Mouse (Mus musculus) heart, embryonic 16.5 days (tissue): ENCODE measurements at regions not wholly inside any gene's neighbourhood (a gene's known extent, or its start where the extent isn't known, plus 50 kb on each side); places are given as distances from the start of the nearest gene placed in this dataset.
"Not testable (repeated sequence)": the region's sequence is repeated elsewhere in the genome, so short reads cannot be mapped to it uniquely, and the experiment has no call there.

Experiments used
- ATAC-seq: fragments of 200-750 bp; cut with Nextera tagmentation; replicated peaks from 2 replicates; pipeline ENCODE4 v1.8.0; 2017; ENCODE audit warnings: moderate number of reproducible peaks; ENCODE audit not compliant: insufficient read depth, low FRiP score; ENCODE audit errors: extremely low read depth
- H3K27ac ChIP-seq: fragments of 300-500 bp; sonication (generic); 2 replicates; pipeline ENCODE4 v1.5.1; 2014; ENCODE audit warnings: mild to moderate bottlenecking, low read length, control low read depth, moderate library complexity
- H3K27me3 ChIP-seq: fragments of 300-500 bp; sonication (generic); 2 replicates; pipeline ENCODE4 v1.6.1; 2014; ENCODE audit warnings: low read length, mixed read lengths; ENCODE audit not compliant: control insufficient read depth, insufficient read depth
- H3K36me3 ChIP-seq: fragments of 300-500 bp; sonication (generic); 2 replicates; pipeline ENCODE4 v1.6.1; 2014; ENCODE audit not compliant: control insufficient read depth, insufficient read depth
- H3K4me1 ChIP-seq: fragments of 300-500 bp; sonication (generic); 2 replicates; pipeline ENCODE4 v1.6.1; 2014; ENCODE audit warnings: low read length, mixed read lengths; ENCODE audit not compliant: control insufficient read depth, insufficient read depth
- H3K4me2 ChIP-seq: fragments of 300-500 bp; sonication (generic); 2 replicates; pipeline ENCODE4 v1.6.1; 2014; ENCODE audit warnings: low read depth, mild to moderate bottlenecking, control low read depth, low read length
- H3K4me3 ChIP-seq: fragments of 300-500 bp; sonication (generic); 2 replicates; pipeline ENCODE4 v1.5.1; 2014; ENCODE audit warnings: mild to moderate bottlenecking, control low read depth, low read length
- H3K9ac ChIP-seq: fragments of 300-500 bp; sonication (generic); 2 replicates; pipeline ENCODE4 v1.6.1; 2014; ENCODE audit warnings: low read length, control low read depth
- H3K9me3 ChIP-seq: fragments of 300-500 bp; sonication (generic); replicated peaks from 2 replicates; pipeline ENCODE4 v1.6.1; 2016; ENCODE audit warnings: low read length; ENCODE audit not compliant: control insufficient read depth
- WGBS: fragments of 180-500 bp; shearing (Covaris S2); extraction: QIAGEN DNeasy Blood & Tissue Kit; methylation state at CpG from one replicate; pipeline ENCODE4 v1.1.7; 2014; 5-methylcytosine and 5-hydroxymethylcytosine counted together

DNA sequence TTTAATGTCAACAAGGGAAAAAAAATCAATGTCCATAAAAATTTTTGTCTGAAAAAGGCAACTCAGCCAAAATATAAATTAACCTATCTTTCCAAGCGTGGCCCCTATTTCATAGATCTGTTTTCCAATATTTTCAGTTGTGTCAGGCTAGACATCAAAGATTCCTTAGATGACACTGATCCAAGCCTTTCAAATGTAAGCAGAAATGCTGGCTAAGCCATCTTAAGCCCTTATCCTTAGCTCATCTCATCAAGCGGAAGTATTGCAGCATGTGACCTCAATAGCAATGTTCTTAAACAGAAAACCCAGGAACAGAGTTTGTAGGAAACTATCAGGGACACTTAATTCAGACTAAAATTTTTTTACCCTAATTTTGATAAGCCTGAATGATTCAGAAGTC is 327.8 kb upstream of the Cypt12 start:
- no peaks in the 10 kb centered on the region for H3K36me3 ChIP-seq
- H3K9ac ChIP-seq: no peak overlapping the region
- no peaks in the 10 kb centered on the region for H3K4me1 ChIP-seq
- no peak for ATAC-seq
- H3K27me3 ChIP-seq: no peaks in the 10 kb centered on the region
- no peak overlapping the region for H3K4me2 ChIP-seq
- no peak overlapping the region for H3K27ac ChIP-seq
- no peak overlapping the region for H3K4me3 ChIP-seq
- no peaks in the 10 kb centered on the region for H3K9me3 ChIP-seq
- WGBS: 77% methylated on average over 2 of the region's 2 CpGs

GRCm38 (mm10) chr3:17632484-17632883 is 315.7 kb upstream of the Cypt12 start:
- Histone ChIP-seq H3K27me3 (no peaks in the 10 kb centered on the region), H3K27ac (no peak overlapping the region), H3K4me1 (peaks cover 2% of the 10 kb centered on the region; the same call in 1 of the 2 replicates), H3K9me3 (no peaks in the 10 kb centered on the region), H3K4me3 (no peak overlapping the region), H3K4me2 (no peak overlapping the region), H3K9ac (no peak overlapping the region), H3K36me3 (no peaks in the 10 kb centered on the region)
- ATAC-seq: no peak
- WGBS: 85% methylated on average over 3 of the region's 3 CpGs

DNA sequence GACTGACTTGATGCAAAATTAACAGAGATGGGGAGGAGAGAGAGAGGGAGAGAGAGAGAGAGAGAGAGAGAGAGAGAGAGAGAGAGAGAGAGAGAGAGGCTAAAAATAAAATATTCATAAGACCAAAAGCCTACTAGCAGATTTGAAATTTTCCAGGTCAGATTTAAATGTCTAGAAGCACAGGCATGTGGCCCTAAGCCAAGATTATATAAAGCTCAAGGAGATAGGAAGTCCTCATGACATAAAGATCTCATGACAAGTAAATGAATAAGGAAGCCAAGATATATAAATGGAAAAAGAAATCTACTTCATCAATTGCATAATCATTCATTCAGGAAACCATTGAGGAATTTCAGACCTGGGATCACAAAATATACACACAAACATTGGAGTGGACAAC is 311.9 kb upstream of the Cypt12 start:
- Histone ChIP-seq H3K9ac (no peak overlapping the region), H3K4me2 (no peak overlapping the region), H3K27me3 (no peaks in the 10 kb centered on the region), H3K4me1 (peaks cover 2% of the 10 kb centered on the region; the same call in 1 of the 2 replicates), H3K9me3 (no peaks in the 10 kb centered on the region), H3K27ac (no peak overlapping the region), H3K36me3 (no peaks in the 10 kb centered on the region), H3K4me3 (no peak overlapping the region)
- ATAC-seq: no peak

DNA sequence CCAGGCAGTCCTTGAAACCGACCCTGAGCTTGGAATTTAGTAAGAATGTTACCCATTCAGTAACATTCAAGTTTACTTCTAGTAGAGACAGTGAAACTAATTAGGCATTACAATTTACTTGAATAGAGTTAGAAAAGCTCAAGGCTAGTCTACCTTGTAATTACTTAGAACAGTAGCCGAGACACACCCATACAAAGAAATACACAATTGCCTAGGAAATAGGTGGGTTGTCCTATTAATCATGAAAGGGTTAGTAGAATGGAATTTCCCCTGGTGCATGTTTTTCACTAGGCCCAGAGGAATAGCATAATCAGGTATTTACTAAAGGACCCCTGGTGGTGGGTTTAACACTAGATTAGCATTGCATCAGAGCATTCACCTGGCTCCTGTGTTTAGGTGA is 288.2 kb upstream of the Cypt12 start:
- not testable (repeated sequence) for H3K4me1 ChIP-seq, H3K4me2 ChIP-seq, H3K27me3 ChIP-seq, H3K4me3 ChIP-seq, ATAC-seq, H3K9ac ChIP-seq, H3K36me3 ChIP-seq, H3K27ac ChIP-seq, H3K9me3 ChIP-seq
- WGBS: 79% methylated on average over 2 of the region's 2 CpGs

GRCm38 (mm10) chr3:17661987-17662386 is 286.2 kb upstream of the Cypt12 start:
- Histone ChIP-seq H3K4me1 (no peaks in the 10 kb centered on the region), H3K27ac (no peak overlapping the region), H3K4me2 (no peak overlapping the region), H3K9me3 (no peaks in the 10 kb centered on the region), H3K4me3 (no peak overlapping the region), H3K36me3 (no peaks in the 10 kb centered on the region), H3K9ac (no peak overlapping the region), H3K27me3 (no peaks in the 10 kb centered on the region)
- 79% methylated on average over 1 of the region's 1 CpGs for WGBS
- no peak for ATAC-seq

DNA sequence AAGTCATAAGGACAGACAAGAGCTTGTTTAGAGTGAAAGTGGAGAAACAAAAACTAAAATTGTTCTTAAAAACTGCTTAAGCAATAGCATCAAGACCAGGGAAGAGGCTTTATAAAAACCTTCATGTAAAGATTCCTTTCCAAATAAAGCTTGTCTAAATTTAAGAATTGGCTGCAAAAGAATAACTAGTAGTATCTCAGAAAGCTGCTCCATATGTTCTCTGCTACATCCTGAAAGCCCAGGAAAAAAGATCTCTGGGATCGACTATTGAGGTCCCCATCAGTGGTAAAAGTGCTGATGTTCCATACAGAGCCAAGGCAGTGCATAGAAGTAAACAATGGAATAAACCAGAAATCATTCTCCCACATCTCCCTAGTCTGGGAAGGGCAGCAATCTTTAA is 281.2 kb upstream of the Cypt12 start:
- Histone ChIP-seq H3K36me3 (no peaks in the 10 kb centered on the region), H3K4me2 (no peak overlapping the region), H3K27ac (no peak overlapping the region), H3K9me3 (no peaks in the 10 kb centered on the region), H3K4me1 (no peaks in the 10 kb centered on the region; the same call in 1 of the 2 replicates), H3K9ac (no peak overlapping the region), H3K27me3 (no peaks in the 10 kb centered on the region), H3K4me3 (no peak overlapping the region)
- no peak for ATAC-seq
- 71% methylated on average over 1 of the region's 1 CpGs for WGBS

GRCm38 (mm10) chr3:17668839-17669238 is 279.4 kb upstream of the Cypt12 start:
- Histone ChIP-seq H3K9ac (no peak overlapping the region), H3K9me3 (no peaks in the 10 kb centered on the region), H3K4me1 (no peaks in the 10 kb centered on the region; the same call in 1 of the 2 replicates), H3K27ac (no peak overlapping the region), H3K27me3 (no peaks in the 10 kb centered on the region), H3K4me3 (no peak overlapping the region), H3K4me2 (no peak overlapping the region), H3K36me3 (no peaks in the 10 kb centered on the region)
- ATAC-seq: no peak
- 49% methylated on average over 2 of the region's 2 CpGs for WGBS
